Mouse (Mus musculus): ENCODE data around the gene Sfswap.

Sfswap gene

GRCm38 (mm10) chr5:129529571-129529970 is 28.6 kb downstream of the Sfswap start:
- CTCF ChIA-PET, result no interaction called here

DNA sequence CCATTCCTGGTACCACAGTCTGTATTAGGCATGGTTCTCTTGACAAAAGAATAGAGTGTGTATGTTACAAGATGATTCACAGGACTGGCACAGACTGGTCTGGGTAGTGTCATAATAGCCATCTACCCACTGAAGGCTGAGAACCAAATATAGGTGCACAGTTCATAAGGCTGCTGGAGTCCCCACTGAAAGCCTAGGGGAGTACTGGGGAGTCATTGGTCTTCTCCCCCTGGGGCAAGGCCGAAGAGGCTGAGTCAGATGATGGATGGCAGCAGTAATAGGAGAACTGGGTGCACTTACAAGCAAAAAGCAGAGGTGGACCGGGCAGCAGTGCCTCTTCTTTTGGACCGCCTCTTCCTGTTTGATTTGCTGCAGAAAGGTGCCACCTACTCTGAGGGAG is 32.7 kb downstream of the Sfswap start:
- CTCF ChIA-PET, result interaction anchor here (0.7 kb wide), 1 partner anchor 56 kb away, joined by 4 read pairs; no protein-coding TSS in a partner anchor

DNA sequence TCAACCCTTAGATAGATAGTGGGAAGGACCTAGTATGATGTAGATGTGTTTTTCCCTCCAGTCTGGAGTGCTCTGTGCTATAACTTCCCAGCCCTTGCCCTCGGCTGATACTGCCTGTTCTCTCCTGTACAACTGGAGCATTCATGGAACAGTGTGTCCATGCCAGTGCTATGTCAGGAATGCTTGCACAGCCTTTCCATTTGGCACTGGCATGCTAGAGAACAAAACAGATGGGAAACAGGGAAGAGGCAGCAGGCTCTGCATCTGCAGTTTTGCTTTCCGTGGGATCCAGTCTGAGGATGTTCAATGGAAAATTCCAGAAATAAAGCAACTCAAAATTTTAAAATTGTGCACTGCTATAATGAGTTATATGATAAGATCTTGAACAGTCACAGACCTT is 33.5 kb downstream of the Sfswap start:
- CTCF ChIA-PET, result interaction anchor here (0.7 kb wide), 1 partner anchor 55 kb away, joined by 4 read pairs; no protein-coding TSS in a partner anchor

DNA sequence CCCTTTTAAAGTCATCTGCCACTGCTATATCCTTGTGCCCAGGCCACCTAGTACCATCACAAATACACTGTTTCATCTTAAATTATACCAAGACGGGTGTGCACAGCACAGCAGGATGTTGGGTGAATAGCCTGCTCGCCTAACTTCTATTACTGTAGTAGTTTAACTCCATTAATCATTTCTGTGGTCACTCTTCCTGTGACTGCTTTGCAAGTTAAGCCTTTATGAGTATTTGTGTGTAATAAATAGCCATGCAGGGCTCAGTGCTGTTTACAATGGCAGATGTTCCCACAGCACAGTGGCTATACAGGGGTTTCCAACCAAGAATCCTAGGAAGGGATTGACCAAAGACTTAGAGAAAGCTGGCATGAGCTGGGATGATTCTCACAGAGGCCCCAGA is 34.0 kb downstream of the Sfswap start:
- CTCF ChIA-PET, result no interaction called here

GRCm38 (mm10) chr5:129535431-129535830 is 34.4 kb downstream of the Sfswap start:
- CTCF ChIA-PET, result no interaction called here

- CTCF ChIA-PET, result no interaction called here
Observed at GRCm38 (mm10) chr5:129538826-129539225, 37.8 kb downstream of the Sfswap start.

DNA sequence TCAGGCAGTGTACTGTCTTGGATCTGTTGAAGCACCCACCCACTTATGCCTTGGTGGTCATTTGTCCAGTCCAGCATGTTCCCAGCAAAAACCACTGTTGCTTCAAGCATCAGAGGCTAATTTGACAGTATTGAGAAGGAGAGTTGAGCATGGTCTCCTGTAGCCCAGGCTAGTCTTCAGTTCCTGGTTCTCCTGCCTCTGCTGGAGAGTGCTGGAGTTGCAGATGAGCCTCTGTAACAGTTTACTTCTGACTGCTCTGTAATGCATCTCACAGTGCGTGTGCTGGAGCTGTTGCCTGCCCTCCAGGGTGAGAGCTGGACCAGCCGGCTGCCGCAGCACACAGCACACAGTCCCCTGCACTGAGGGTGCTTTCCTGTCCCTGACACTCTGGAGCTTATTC is 41.2 kb downstream of the Sfswap start:
- CTCF ChIA-PET, result no interaction called here

GRCm38 (mm10) chr5:129545787-129546186 is 44.8 kb downstream of the Sfswap start:
- CTCF ChIA-PET, result no interaction called here

DNA sequence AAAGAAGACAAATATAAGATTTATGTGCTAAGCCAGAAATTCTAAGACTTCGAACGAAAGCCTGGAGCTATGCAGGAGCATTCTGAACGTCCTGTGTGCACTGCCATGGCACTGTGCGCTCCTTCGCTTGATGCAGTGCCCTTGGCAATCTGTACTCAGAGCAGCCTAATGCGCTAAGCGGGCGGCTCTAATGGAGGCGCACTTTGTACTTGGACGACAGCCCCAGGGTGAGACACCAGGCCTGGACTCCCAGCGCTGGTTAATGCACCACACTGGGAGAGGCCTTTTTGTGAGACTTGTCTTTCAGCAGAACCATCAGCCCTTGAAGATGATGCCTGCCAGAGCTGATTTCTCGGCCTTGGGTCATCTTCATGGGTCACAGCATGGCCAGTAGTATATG is 48.7 kb downstream of the Sfswap start:
- CTCF ChIA-PET, result no interaction called here

DNA sequence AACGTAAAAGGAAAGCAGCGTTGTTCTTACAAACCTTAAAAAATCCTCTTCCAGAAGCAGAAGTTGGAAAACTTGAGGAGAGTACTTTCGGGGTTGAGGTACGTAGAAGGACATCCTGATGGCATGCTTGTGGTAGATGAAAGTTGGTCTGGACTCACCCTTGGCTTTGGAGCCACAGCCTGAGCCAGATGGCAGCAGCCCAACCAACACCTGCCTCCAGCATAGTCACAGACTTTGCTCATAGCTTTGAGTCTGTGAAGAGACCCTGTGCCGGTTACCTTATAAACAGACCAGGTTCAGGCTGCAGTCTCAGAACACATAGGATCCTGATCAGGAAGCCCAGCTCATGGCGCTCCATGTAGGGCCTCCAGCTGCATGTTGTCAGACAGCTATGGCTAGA is 49.8 kb downstream of the Sfswap start:
- CTCF ChIA-PET, result no interaction called here

DNA sequence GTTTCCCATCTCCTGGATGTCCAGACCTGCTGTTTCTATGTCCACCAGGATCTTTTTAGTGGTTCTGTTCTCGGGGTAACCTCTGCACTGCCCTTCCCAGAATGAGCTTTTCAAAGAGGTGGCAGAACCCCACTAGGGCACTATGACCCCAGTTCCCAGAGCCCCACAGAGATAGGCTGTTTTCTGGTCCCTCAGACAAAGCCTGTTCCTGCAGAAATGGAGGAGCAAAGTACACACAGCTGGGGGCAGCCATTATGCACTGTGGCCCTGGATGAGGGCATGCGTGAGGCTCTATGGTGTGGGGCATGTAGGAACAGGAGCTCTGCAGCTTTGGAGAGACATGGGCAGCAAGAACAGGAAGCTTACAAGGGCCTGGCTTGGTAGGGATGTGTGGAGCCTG is 51.0 kb downstream of the Sfswap start:
- CTCF ChIA-PET, result no interaction called here

DNA sequence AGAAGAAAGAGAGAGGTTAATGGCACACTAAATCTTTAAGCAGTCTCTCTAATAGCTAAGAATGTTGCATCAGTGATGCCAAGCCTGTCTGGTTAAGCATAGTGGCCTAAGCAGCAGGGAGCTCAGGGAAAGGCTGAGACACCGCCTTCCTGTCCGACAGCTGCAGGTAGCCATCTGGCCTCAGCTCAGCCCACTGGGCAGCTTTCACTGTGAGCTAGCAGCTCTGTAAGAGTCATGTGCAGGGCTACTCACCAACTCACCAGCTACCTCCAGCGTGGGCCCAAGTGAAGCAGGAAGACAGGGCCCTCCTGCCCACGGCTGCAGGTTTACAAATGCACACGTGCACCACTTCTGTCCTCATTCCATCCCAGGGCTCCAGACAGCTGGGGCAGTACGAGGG is 52.6 kb downstream of the Sfswap start:
- CTCF ChIA-PET, result no interaction called here

DNA sequence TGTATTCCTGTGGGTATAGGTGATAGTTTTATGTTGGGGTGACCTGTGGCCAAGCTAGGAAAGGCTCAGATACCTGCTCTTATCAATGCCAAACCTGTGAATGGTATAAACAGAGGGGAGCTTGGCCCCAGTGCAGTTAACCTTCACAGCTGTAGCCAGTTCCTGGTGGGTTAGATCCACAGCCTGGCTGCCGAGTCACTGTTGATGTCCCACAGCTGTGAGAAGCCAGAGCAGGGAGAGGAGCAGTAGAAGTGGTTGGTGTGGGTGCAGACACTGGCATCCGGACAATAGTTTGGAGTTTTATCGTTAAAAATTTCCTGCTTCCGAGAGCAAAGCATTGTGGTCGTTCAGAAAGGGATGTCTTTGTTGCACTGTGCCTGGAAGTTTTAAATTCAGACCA is 57.6 kb downstream of the Sfswap start:
- CTCF ChIA-PET, result no interaction called here

GRCm38 (mm10) chr5:129559283-129559682 is 58.3 kb downstream of the Sfswap start:
- CTCF ChIA-PET, result no interaction called here

DNA sequence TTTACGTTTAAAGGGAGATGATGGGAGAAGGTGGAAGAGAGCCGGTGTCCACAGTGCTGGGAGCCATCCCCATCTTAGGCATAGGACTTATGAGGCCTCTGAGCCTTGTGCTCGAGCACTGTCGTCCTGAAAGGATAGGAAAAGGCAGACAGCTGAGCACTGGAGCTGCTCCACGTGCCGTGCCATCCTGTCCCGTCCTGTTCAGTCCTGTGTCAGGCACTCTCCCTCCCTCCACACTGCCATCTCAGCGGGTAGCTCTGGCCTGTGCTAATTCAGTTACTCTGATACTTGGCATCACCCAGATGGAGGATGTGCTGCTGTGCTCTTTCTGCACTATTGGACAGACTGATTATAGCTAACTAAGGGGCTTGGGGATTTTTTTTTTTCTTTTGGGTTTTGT is 61.3 kb downstream of the Sfswap start:
- CTCF ChIA-PET, result no interaction called here

GRCm38 (mm10) chr5:129568596-129568995 is 67.6 kb downstream of the Sfswap start:
- CTCF ChIA-PET, result no interaction called here

DNA sequence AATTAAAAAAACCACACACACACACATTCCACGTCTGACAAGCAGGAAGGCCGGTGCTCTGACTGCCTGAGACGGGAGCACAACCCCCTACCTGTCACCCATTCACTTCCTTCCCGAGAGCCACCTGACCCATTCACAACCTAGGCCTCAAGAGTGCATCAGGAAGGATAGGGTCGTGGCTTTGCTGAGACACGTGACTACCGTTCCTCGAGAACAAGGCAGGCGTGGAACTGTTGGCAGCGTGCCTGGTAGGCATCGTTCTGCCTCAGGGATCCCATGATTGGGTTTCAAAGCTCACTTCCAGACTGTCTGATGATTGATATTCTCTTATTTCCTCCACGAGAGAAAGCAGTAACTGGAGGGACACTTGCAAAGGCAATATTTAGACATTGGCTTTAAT is 77.2 kb downstream of the Sfswap start:
- CTCF ChIA-PET, result interaction anchor here (0.6 kb wide), 1 partner anchor 280 kb away, joined by 5 read pairs; no protein-coding TSS in a partner anchor

DNA sequence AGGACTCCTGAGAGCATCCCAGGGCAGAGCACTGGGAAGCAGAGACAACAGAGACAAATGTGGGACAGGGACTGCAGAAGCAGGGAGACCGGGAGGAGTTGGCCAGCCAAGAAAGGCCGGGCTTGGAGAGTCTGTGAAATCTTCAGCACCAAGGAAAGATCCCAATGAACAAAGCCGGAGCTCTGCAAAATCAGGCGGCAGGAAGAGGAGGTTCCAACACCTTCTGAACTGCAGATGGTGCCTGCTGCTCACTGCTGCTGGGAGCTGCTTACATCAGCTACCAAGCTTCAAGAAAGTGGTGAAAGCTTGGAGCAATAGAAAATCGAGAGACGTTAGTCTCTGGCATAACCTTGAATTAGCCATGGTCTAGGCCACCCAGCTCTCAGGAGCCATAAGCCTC is 79.0 kb downstream of the Sfswap start:
- CTCF ChIA-PET, result no interaction called here

- CTCF ChIA-PET, result no interaction called here
Observed at GRCm38 (mm10) chr5:129580572-129580971, 79.6 kb downstream of the Sfswap start.

GRCm38 (mm10) chr5:129581015-129581414 is 80.0 kb downstream of the Sfswap start:
- CTCF ChIA-PET, result no interaction called here

GRCm38 (mm10) chr5:129583331-129583730 is 82.3 kb downstream of the Sfswap start:
- CTCF ChIA-PET, result interaction anchor here (1.2 kb wide), 1 partner anchor 265 kb away, joined by 3 read pairs; no protein-coding TSS in a partner anchor

GRCm38 (mm10) chr5:129583761-129584582 is 83.0 kb downstream of the Sfswap start, which contains the start of gene Mmp17:
Gene Mmp17, plus strand, starts transcription at chr5:129584169.
- CTCF ChIA-PET, result interaction anchor here (0.7 to 1.2 kb wide), 3 partner anchors 264 to 522 kb away, joined by 3 read pairs; no protein-coding TSS in a partner anchor

Data from spleen, embryonic (tissue).